8 mouse cellular contexts compared by ENCODE assay signal in genomic region chr3:137918172-137918931, GRCm38 (mm10). TPM values are rescaled to one million over a fixed set of nuclear protein-coding genes. Genes with fewer than 3 reads are reported as not detected.
A peak's percentile ranks its signal among the peaks of the same experiment; 100 is the strongest.
DNase-seq lines count a peak whose midpoint lies in the region; ATAC-seq lines count a peak whose summit lies in the region.

Gene Lamtor3 (plus strand): TSS chr3:137918506.

- H3K4me2 ChIP-seq in hindbrain, embryonic 13.5 days, result peak within 1 kb of the TSS; percentile 71

- H3K4me3 ChIP-seq in hindbrain, embryonic 13.5 days, result peak within 1 kb of the TSS; percentile 89

- no peaks in the 10 kb centered on the region for H3K9me3 ChIP-seq in hindbrain, embryonic 13.5 days

- peaks cover 13% of the 10 kb centered on the region for H3K36me3 ChIP-seq in hindbrain, embryonic 13.5 days

- H3K9ac ChIP-seq in hindbrain, embryonic 13.5 days, result peak within 1 kb of the TSS; percentile 88

- H3K4me1 ChIP-seq in hindbrain, embryonic 13.5 days (replicated peaks), result peaks cover 25% of the 10 kb centered on the region

- no peaks in the 10 kb centered on the region for H3K27me3 ChIP-seq in hindbrain, embryonic 13.5 days

- peak within 1 kb of the TSS; percentile 89 for H3K27ac ChIP-seq in hindbrain, embryonic 13.5 days

- under 1% methylated on average over 47 of the region's 47 CpGs for WGBS in hindbrain, embryonic 13.5 days

- peak; percentile 93 for DNase-seq in NIH3T3 (ENCODE audit: low read depth)
- DNase-seq in cerebellum, postnatal 10 days, result peak; percentile 96
- peak; percentile 78 to 83 for DNase-seq in frontal cortex, postnatal 14 days (ENCODE audit: low spot score in 2 of 2)
- peak; percentile 75 to 81 for DNase-seq in layer of hippocampus, postnatal 25 days (ENCODE audit: extremely low spot score in 1 of 2, low spot score in 1 of 2)
- DNase-seq in lung, postnatal 25 days (ENCODE audit: low spot score), result peak; percentile 88
- peak; percentile 84 for DNase-seq in retina, embryonic 14.5 days (ENCODE audit: low spot score)
- DNase-seq in thymus, postnatal 4 days, result peak; percentile 91

- ATAC-seq in hindbrain, embryonic 13.5 days (ENCODE audit: low FRiP score), result peak; percentile 95

RNA-seq across cellular contexts. Expression of gene Lamtor3, which starts in this region (rescaled TPM):
- polyA plus RNA-seq in hindbrain, embryonic 13.5 days (2015; fragmentation: Nextera tagmentation; extraction: Ambion mirVana), result 121 and 130 TPM in 2 replicates
- total RNA-seq in layer of hippocampus, postnatal 25 days (2021), result 10 to 100 TPM; 66.3 to 69.6 TPM

Comparison
In these comparisons a context has a peak if more than half of its experiments do, and no peak if none do; other contexts are left out.
1. Peak in every context shown above with its lines: DNase-seq, ATAC-seq, H3K4me3 ChIP-seq and H3K27ac ChIP-seq.